Mouse (Mus musculus) forebrain, embryonic 16.5 days (tissue): Measurements from ENCODE around the gene Cmtm8. TPM values are rescaled to one million over a fixed set of nuclear protein-coding genes. Genes with fewer than 3 reads are reported as not detected.

ENCODE experiments used
- ATAC-seq: fragments of 200-750 bp; cut with Nextera tagmentation; 2 replicates; pipeline ENCODE4 v1.8.0; 2017; ENCODE audit warnings: mild to moderate bottlenecking, moderate library complexity
- H3K27ac ChIP-seq: fragments of 300-500 bp; sonication (generic); 2 replicates; pipeline ENCODE4 v1.5.1; 2014; ENCODE audit warnings: low read length, control low read depth
- H3K27me3 ChIP-seq: fragments of 300-500 bp; sonication (generic); replicated peaks from 2 replicates; pipeline ENCODE4 v1.6.1; 2014; ENCODE audit warnings: low read length; ENCODE audit not compliant: control insufficient read depth, insufficient read depth
- H3K36me3 ChIP-seq: fragments of 300-500 bp; sonication (generic); 2 replicates; pipeline ENCODE4 v1.6.1; 2014; ENCODE audit not compliant: control insufficient read depth, insufficient read depth
- H3K4me1 ChIP-seq: fragments of 300-500 bp; sonication (generic); replicated peaks from 2 replicates; pipeline ENCODE4 v1.6.1; 2014; ENCODE audit warnings: low read length; ENCODE audit not compliant: control insufficient read depth, insufficient read depth
- H3K4me2 ChIP-seq: fragments of 300-500 bp; sonication (generic); 2 replicates; pipeline ENCODE4 v1.6.1; 2014; ENCODE audit warnings: mild to moderate bottlenecking, low read length, control low read depth
- H3K4me3 ChIP-seq: fragments of 300-500 bp; sonication (generic); replicated peaks from 2 replicates; pipeline ENCODE4 v1.5.1; 2014; ENCODE audit warnings: mild to moderate bottlenecking, low read length, control low read depth
- H3K9ac ChIP-seq: fragments of 300-500 bp; sonication (generic); replicated peaks from 2 replicates; pipeline ENCODE4 v1.6.1; 2014; ENCODE audit warnings: low read depth, low read length, control low read depth
- H3K9me3 ChIP-seq: fragments of 300-500 bp; sonication (generic); 2 replicates; pipeline ENCODE4 v1.6.1; 2016; ENCODE audit warnings: low read length; ENCODE audit not compliant: control insufficient read depth
- WGBS: fragments of 180-500 bp; shearing (Covaris S2); extraction: QIAGEN DNeasy Blood & Tissue Kit; methylation state at CpG from one replicate; pipeline ENCODE4 v1.1.7; 2014; 5-methylcytosine and 5-hydroxymethylcytosine counted together
- polyA plus RNA-seq: library from polyadenylated mRNA; unstranded; fragments of >200 nt; fragmentation: Nextera tagmentation; extraction: Ambion mirVana; gene quantifications from 2 replicates; pipeline ENCODE4 v1.2.1, GENCODE M21; 2015

Gene Cmtm8
- polyA plus RNA-seq, 1 experiment from 2014 or later: 8.2 TPM

DNA sequence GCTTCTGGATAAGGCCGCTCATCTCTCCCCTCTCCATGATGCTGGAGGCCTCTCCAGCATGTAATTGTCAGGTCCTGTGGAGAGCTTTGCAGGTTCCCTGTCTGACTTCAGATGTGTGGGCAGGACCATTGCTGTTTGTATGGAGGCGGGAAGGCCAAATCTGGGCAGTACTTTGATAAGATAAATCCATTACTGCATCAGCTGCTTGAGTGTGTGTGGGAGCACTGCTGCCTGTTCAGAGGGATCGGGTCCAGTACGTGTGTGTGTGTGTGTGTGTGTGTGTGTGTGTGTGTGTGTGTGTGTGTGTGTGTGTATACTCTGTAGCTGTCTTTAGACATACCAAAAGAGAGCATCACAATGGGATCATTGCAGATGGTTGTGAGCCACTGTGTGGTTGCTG lies 98.8 kb downstream of the Cmtm8 start:
- no peak overlapping the region for H3K9ac ChIP-seq

DNA sequence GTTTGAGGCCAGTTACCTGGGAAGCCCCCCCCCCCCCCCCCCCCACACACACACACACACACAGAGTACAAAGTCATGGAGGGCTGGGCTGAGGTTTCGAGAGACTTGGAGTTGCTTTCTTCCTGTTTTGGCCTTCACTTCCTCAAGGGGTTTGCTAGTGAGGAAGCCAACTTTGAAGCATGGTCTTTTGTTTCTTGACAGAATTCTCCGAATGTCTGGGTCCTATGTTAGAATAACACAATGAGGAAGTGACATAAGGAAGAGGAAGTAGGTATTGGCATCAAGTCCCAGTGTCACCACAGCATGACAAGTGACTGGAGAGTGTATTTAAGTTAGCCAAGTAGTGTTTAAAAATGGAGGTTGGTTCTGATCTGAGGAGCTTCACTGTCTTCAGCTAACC lies 101.2 kb downstream of the Cmtm8 start:
- no peaks in the 10 kb centered on the region for H3K4me1 ChIP-seq
- no peaks in the 10 kb centered on the region for H3K9me3 ChIP-seq
- H3K36me3 ChIP-seq: no peaks in the 10 kb centered on the region; the same call in 1 of the 2 replicates
- no peak overlapping the region for H3K9ac ChIP-seq
- ATAC-seq: no peak
- WGBS: 76% methylated on average over 2 of the region's 2 CpGs
- no peaks in the 10 kb centered on the region for H3K27me3 ChIP-seq
- H3K27ac ChIP-seq: no peak overlapping the region
- no peak overlapping the region for H3K4me2 ChIP-seq
- no peak overlapping the region for H3K4me3 ChIP-seq

More for the DNA sequence above, 98.8 kb downstream of the Cmtm8 start:
- 97% methylated on average over 4 of the region's 4 CpGs for WGBS
- Histone ChIP-seq H3K4me2 (no peak overlapping the region), H3K4me1 (no peaks in the 10 kb centered on the region), H3K27me3 (no peaks in the 10 kb centered on the region), H3K36me3 (no peaks in the 10 kb centered on the region; the same call in 1 of the 2 replicates), H3K4me3 (no peak overlapping the region), H3K27ac (no peak overlapping the region), H3K9me3 (no peaks in the 10 kb centered on the region)
- ATAC-seq: no peak

DNA sequence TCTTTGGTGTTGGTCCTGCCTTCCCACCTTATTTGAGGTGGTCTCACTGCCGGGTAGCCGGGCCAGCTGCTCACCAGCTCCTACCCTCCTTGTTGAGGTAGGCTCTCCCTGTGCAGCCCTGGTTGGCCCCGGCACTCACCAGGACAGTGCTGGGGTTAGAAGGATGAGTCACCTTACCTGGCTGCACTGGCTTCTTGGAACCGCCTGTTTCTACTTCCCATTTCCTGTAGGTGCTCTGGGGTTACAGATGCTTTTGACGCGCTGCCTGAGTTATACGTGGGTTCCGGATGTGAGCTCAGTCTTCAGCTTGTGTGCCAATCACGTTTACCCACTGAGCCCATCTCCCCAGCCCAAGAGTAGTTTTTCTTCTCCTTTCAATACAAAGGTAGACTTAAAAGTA lies 103.6 kb downstream of the Cmtm8 start:
- no peaks in the 10 kb centered on the region for H3K36me3 ChIP-seq
- 89% methylated on average over 9 of the region's 9 CpGs for WGBS
- no peaks in the 10 kb centered on the region for H3K4me1 ChIP-seq
- no peak for ATAC-seq
- no peak overlapping the region for H3K4me2 ChIP-seq
- no peaks in the 10 kb centered on the region for H3K27me3 ChIP-seq
- no peaks in the 10 kb centered on the region for H3K9me3 ChIP-seq
- no peak overlapping the region for H3K9ac ChIP-seq
- no peak overlapping the region for H3K27ac ChIP-seq
- no peak overlapping the region for H3K4me3 ChIP-seq

Other genes with a start within 250 kb of the Cmtm8 start
- 61.2 and 64.0 TPM in 2 replicates for gene Cnot10, start 204.0 kb downstream of the Cmtm8 start, polyA plus RNA-seq
- 92.9 and 110 TPM in 2 replicates for gene Dync1li1, start 155.4 kb downstream of the Cmtm8 start, polyA plus RNA-seq
- gene Cmtm6, start 113.0 kb downstream of the Cmtm8 start, polyA plus RNA-seq: 23.2 and 30.2 TPM in 2 replicates
- gene Cmtm7, start 62.3 kb downstream of the Cmtm8 start, polyA plus RNA-seq: 13.9 and 14.6 TPM in 2 replicates
- 34.4 and 36.1 TPM in 2 replicates for gene Gpd1l, start 89.8 kb upstream of the Cmtm8 start, polyA plus RNA-seq
- gene Osbpl10, start 134.4 kb upstream of the Cmtm8 start, polyA plus RNA-seq: 1.6 and 2.8 TPM in 2 replicates
- 169 and 228 TPM in 2 replicates for gene Rps27rt, start 138.6 kb upstream of the Cmtm8 start, polyA plus RNA-seq